Mouse (Mus musculus): ENCODE measurements around the gene Serinc5.

The Serinc5 gene

DNA sequence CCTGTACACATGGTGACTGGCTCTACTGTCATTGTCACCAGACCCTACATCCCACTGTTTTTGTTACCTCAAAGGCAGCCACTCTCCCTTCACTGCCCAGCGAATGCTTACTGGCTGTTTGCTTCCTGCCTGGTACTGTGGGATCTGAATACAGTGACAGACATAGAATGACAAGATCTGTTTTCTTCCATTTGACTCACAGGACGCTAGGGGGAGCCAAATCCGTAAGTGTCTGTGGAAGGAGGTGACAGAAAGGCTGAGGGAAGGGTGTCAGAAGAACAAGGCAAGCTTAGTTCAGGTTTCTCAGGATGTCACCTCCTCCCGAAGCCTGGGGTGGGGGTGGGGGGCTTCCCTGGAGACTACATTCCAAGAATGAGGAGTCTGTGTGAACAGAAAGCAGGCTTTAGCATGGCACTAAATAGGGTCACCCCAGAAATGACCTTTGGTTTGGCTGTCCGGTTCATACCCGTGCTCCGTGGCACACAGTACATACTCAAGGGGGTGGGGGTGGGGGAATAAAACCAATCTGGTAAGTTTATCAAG lies 140.2 kb downstream of the Serinc5 start:
- peak; percentile 82 to 84 for DNase-seq

DNA sequence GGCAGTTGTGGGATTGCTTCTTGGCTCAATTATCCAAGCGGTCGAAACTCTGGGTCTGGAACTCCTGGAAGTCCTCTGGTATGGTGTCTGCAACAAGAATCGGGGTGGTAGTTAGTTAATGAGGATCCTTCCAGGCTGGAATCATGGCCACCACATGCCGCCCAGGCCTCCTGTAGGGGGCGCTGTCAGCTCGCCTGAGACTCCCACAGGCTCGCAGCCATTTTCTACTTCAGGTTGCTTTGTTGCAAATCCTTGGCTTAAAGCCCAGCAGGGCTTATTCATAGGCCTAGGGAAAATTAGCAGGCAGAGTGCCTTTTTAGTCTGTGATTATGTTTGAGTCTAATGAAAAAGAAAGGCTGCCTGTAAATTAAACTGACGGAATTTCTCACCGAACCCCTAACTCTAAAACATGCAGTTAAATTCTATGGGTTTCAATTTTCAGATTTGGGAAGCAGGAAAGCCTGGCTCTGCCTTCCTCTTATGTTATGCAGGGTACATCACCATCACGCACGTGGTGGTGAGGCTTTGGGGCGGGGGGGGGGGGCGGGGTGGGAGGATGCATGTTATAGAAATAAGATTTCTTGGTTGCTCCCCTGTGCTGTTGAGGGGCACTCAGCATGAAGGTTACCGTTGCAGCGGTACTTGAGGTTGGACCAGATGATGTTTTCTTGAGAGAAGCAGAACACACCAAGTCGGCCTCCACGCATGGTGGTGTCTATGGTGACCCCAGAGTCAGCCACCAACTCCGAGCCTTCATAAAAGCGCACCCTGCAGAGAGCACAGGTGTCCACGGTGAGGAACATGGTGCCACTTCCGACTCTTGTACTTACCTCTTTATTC lies 141.1 kb downstream of the Serinc5 start:
- DNase-seq, result peak; percentile 83 to 87

DNA sequence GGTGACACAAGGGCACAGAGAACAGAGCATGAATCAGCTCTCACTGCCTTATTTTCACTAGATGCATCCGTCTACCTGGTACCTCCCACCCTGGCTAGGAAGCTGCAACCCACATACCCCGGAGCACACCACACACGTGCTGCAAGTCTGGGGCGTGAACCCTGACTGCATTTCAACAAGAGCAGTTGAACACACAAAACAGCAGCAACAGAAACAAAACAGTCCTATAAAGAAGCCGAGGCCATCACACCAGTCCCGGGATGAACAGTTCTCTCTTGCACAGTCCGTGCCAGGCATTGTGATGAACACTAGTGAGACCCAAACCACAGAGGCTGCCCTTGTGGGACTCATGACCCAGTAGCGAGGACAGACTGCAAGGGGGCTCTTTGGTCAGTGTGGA lies 142.8 kb downstream of the Serinc5 start:
- no peak for DNase-seq

DNA sequence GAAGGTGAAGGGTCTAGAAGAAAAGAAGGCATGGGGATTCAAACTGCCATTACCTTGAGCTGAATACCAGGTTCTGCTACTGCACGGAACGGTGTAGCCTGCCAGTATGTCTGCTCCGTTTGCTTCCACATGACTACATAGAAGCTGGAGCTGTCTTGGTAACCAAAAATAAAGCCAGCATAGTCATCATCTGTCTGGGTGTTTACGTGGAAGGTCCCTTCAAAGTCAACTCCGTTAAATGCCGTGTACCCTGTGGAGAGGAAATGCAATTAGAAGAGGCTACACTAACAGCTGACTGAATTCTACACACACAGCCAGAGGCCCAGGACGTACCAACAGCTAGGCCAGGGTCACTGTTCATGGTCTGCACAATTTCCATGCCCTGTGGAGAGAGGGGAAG lies 144.1 kb downstream of the Serinc5 start:
- no peak for DNase-seq

DNA sequence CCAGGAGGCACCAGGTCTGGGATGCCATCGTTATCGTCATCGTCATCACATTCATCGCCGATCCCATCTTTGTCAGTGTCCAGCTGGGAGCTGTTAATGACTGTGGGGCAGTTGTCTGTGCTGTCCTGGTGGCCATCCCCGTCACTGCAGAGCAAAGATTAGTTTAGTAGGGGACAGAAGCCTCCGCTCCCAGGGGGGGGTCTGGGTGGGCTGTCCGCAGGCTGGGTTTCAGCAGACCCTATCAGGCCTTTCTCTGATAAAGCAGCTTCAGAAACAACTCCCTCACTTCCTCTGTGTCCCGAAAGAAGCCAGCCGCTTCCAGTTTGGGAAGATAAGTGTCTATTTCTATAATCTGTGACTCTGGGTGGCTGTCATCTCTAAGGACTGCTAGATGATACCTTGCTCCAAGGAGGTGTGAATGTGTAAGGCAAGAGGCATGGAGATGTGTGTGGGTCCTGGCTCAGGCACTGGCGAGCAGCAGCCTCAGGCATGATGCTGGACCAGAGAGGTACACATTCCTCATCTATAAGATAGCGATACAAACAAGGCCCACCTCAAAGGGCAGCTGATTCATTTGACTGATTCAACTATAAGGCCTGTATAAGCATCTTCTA lies 147.2 kb downstream of the Serinc5 start:
- DNase-seq, result no peak

DNA sequence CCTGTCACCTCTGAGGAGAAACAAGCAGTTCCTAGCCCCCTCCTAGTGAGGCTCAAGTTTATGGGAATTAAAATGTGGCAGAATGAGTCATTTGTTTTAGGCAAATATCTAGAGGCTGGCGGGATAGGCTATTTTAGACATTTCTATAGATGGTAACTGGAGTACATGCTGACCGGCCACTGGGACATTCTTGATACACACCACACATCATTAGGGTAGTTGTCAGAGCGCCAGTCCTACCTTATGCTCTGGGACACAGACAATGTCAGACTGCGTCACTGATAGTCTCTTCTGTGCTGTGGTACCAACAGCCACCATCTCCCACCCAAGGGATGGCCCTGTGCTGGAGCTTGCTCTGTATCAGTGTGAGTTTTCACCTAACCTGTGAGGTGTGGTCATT lies 148.2 kb downstream of the Serinc5 start:
- DNase-seq, result no peak

DNA sequence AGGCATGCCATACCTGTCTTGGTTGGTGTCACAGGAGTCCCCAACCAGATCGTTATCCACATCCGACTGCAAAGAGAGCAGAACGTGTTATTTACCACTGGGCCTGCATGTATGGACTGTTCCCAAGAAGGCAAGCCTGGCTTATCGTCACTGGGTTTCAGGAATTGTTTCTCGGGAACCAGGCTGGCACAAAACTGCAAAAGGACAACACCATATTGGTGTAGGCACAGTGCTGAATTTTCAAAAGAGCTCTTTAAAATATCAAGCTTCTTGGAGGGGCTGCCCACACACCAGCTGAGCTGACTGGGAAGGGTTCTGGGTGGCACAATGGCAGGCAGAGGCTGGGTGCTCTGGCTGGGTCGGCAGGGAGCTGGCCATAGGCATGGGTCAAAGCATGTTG lies 149.6 kb downstream of the Serinc5 start:
- DNase-seq, result no peak
